Mouse (Mus musculus) stomach, postnatal 0 days (tissue): ENCODE results near the gene Trip4. TPM values are rescaled to one million over a fixed set of nuclear protein-coding genes. Genes with fewer than 3 reads are reported as not detected.

Source experiments
- ATAC-seq: fragments of 200-750 bp; cut with Nextera tagmentation; 2 replicates; pipeline ENCODE4 v1.8.0; 2017; ENCODE audit not compliant: low FRiP score, low TSS enrichment
- DNase-seq: peaks from one replicate; pipeline ENCODE4 v3.0.0-alpha.2; 2016; ENCODE audit warnings: low spot score
- H3K27ac ChIP-seq: fragments of 300-500 bp; sonication (generic); replicated peaks from 2 replicates; pipeline ENCODE4 v1.5.1; 2014; ENCODE audit warnings: mild to moderate bottlenecking, control low read depth
- H3K27me3 ChIP-seq: fragments of 300-500 bp; sonication (generic); 2 replicates; pipeline ENCODE4 v1.6.1; 2014; ENCODE audit warnings: low read length; ENCODE audit not compliant: control insufficient read depth, insufficient read depth
- H3K36me3 ChIP-seq: fragments of 300-500 bp; sonication (generic); 2 replicates; pipeline ENCODE4 v1.6.1; 2014; ENCODE audit warnings: low read length, mixed read lengths; ENCODE audit not compliant: control insufficient read depth, insufficient read depth
- H3K4me1 ChIP-seq: fragments of 300-500 bp; sonication (generic); replicated peaks from 2 replicates; pipeline ENCODE4 v1.6.1; 2014; ENCODE audit warnings: antibody characterized with exemption; ENCODE audit not compliant: control insufficient read depth, insufficient read depth
- H3K4me2 ChIP-seq: fragments of 300-500 bp; sonication (generic); replicated peaks from 2 replicates; pipeline ENCODE4 v1.6.1; 2014; ENCODE audit warnings: low read depth, mild to moderate bottlenecking, control low read depth, moderate library complexity
- H3K4me3 ChIP-seq: fragments of 300-500 bp; sonication (generic); 2 replicates; pipeline ENCODE4 v1.5.1; 2014; ENCODE audit warnings: low read depth, low read length, control low read depth
- H3K9ac ChIP-seq: fragments of 300-500 bp; sonication (generic); 2 replicates; pipeline ENCODE4 v1.6.1; 2014; ENCODE audit warnings: mild to moderate bottlenecking, low read length, control low read depth, mixed read lengths
- H3K9me3 ChIP-seq: fragments of 300-500 bp; sonication (generic); 2 replicates; pipeline ENCODE4 v1.6.1; 2016; ENCODE audit warnings: low read length; ENCODE audit not compliant: control insufficient read depth
- CTCF ChIP-seq: IDR thresholded peaks from 2 replicates; pipeline ENCODE4 v1.5.1; 2016; ENCODE audit warnings: antibody characterized with exemption, low read depth, mild to moderate bottlenecking, moderate library complexity
- EP300 ChIP-seq: optimal IDR thresholded peaks from 2 replicates; pipeline ENCODE3; 2016; ENCODE audit warnings: antibody characterized with exemption
- WGBS: fragments of 180-500 bp; shearing (Covaris S2); extraction: QIAGEN DNeasy Blood & Tissue Kit; methylation state at CpG from one replicate; pipeline ENCODE4 v1.1.7; 2014; 5-methylcytosine and 5-hydroxymethylcytosine counted together
- polyA plus RNA-seq: library from polyadenylated mRNA; unstranded; fragments of >200 nt; fragmentation: Nextera tagmentation; extraction: Ambion mirVana; gene quantifications from 2 replicates; pipeline ENCODE4 v1.2.1, GENCODE M21; 2015

Trip4 gene
- polyA plus RNA-seq, 1 experiment from 2014 or later, result 16.8 TPM

DNA sequence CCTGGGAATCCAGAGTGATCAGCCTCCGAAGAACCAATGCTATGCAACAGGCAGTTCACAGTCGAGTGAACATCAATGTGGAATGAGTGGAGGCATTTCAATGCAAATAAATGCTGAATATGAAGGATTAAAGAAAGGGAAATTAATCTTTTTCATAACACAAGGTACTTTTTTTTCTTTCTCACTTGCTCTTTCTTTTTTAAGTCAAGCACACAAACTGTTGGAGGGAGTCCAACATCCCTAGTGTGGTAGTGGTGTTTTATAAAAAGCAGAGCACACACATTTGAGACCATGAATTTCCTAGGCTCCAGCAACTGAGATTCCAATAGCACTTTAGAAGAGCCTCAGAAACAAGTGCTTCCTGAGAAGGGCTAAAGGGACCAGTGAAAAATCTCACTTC, 76.6 kb downstream of the Trip4 start:
- WGBS, result 35% methylated on average over 2 of the region's 2 CpGs
- Histone ChIP-seq H3K27ac (no peak overlapping the region), H3K27me3 (no peaks in the 10 kb centered on the region), H3K36me3 (no peaks in the 10 kb centered on the region), H3K4me3 (no peak overlapping the region), H3K9me3 (no peaks in the 10 kb centered on the region), H3K9ac (no peak overlapping the region), H3K4me2 (no peak overlapping the region), H3K4me1 (no peaks in the 10 kb centered on the region)
- no peak for ATAC-seq
- DNase-seq, result no peak
- no peak for TF ChIP-seq CTCF

DNA sequence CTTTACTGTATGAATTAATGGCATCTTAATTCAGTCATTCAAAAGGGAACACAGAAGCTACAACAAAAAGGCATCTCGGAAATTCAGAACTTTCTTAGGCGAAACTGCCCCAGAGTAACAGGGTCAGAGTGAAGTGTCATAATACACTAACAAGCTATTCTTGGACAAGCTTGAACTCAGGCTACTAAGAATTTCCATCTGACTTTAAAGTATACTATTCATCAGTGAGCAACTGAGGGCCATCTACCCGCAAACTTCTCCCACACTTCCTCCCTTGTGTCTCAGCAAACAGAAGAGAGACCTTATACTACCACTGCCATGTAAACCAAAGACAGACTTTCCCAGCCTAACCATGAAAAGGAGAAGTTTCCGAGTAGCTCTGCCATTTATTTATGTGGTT, 77.4 kb downstream of the Trip4 start:
- no peak overlapping the region for H3K27ac ChIP-seq

DNA sequence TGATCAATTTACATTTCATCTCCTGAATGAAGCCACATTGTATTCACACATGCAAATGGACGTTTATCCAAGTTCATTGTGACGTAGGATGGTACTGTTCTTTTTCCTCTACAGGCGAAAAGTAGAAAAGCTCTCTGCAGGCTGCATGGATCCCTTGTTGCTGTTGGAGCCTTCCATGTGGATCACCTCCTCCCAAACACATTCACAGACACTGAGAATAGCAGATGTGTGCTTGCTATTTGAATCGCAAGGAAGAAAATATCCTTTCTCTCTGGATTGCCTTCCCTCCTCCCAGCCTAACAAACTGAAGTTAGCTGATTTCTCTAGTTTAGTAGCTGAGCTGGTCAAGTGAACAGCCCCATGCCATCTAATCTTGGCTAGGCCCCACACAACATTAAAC, 78.3 kb downstream of the Trip4 start:
- DNase-seq, result no peak
- Histone ChIP-seq H3K27ac (no peak overlapping the region), H3K27me3 (no peaks in the 10 kb centered on the region), H3K4me3 (no peak overlapping the region), H3K36me3 (no peaks in the 10 kb centered on the region), H3K9me3 (no peaks in the 10 kb centered on the region), H3K9ac (no peak overlapping the region), H3K4me1 (0 out of 2 replicates have a peak, but pooled peaks cover 5% of the 10 kb centered on the region), H3K4me2 (no peak overlapping the region)
- TF ChIP-seq EP300, result no peak
- TF ChIP-seq CTCF, result no peak
- WGBS, result 80% methylated on average over 4 of the region's 4 CpGs
- no peak for ATAC-seq

More for the DNA sequence above, 77.4 kb downstream of the Trip4 start:
- Histone ChIP-seq H3K4me1 (no peaks in the 10 kb centered on the region), H3K9me3 (no peaks in the 10 kb centered on the region), H3K9ac (no peak overlapping the region), H3K27me3 (no peaks in the 10 kb centered on the region), H3K36me3 (no peaks in the 10 kb centered on the region), H3K4me3 (no peak overlapping the region), H3K4me2 (no peak overlapping the region)
- DNase-seq, result no peak
- TF ChIP-seq EP300, result no peak
- TF ChIP-seq CTCF, result no peak
- no peak for ATAC-seq
- 59% methylated on average over 4 of the region's 4 CpGs for WGBS

DNA sequence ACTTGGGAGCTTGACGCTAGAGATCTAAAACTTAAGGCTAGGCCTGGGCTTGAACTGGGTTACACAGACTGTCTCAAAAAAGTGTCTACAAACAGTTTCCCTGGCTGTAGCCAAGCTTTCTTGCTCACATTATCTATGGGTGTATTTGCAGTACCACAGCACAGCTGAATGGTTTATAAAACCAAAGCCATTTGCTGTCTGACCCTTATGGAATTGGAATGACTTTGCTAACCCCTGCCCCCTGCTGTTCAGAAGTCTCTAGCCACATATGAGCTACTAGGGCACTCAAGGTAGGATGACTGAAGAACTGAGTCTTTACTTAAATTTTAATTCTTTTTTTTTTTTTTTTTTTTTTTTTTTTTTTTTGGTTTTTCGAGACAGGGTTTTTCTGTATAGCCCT, 79.2 kb downstream of the Trip4 start:
- H3K36me3 ChIP-seq, result no peaks in the 10 kb centered on the region
- TF ChIP-seq CTCF (peak; percentile 73), EP300 (no peak)
- H3K4me3 ChIP-seq, result no peak overlapping the region
- no peak overlapping the region for H3K9ac ChIP-seq
- no peak for ATAC-seq
- WGBS, result 86% methylated on average over 1 of the region's 2 CpGs
- peak; percentile 61 for DNase-seq
- H3K4me1 ChIP-seq, result peaks cover 6% of the 10 kb centered on the region; the same call in 1 of the 2 replicates
- H3K9me3 ChIP-seq, result no peaks in the 10 kb centered on the region
- H3K27me3 ChIP-seq, result no peaks in the 10 kb centered on the region
- H3K27ac ChIP-seq, result no peak overlapping the region
- H3K4me2 ChIP-seq, result no peak overlapping the region

DNA sequence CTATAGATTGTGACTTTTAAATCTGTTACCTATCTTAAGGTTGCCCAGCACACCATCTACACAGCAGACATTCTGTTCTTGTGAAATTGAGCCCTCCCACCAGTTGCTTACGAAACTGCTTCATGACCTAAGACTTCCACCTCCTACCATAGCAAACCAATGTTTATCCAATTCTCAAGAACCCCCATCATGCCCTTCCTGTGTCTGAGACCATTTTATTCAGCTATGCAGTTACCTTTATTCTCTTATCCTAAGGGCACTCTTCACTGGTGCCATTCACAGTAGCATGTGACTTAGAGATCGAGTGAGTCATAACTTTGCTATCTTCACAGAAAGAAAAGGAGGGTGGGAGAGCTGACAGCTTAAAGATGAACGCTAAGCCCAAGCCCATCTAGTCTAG, 80.1 kb downstream of the Trip4 start:
- ATAC-seq (no peak), DNase-seq (no peak)
- 16% methylated on average over 3 of the region's 3 CpGs for WGBS
- H3K4me2 ChIP-seq, result peak overlapping the region; percentile 67
- H3K27ac ChIP-seq, result no peak overlapping the region
- no peaks in the 10 kb centered on the region for H3K36me3 ChIP-seq
- peaks cover 8% of the 10 kb centered on the region; the same call in 1 of the 2 replicates for H3K4me1 ChIP-seq
- no peaks in the 10 kb centered on the region for H3K27me3 ChIP-seq
- H3K4me3 ChIP-seq, result peak overlapping the region; percentile 84; the same call in 1 of the 2 replicates
- no peak overlapping the region for H3K9ac ChIP-seq
- no peaks in the 10 kb centered on the region for H3K9me3 ChIP-seq
- no peak for TF ChIP-seq EP300
- no peak for TF ChIP-seq CTCF

DNA sequence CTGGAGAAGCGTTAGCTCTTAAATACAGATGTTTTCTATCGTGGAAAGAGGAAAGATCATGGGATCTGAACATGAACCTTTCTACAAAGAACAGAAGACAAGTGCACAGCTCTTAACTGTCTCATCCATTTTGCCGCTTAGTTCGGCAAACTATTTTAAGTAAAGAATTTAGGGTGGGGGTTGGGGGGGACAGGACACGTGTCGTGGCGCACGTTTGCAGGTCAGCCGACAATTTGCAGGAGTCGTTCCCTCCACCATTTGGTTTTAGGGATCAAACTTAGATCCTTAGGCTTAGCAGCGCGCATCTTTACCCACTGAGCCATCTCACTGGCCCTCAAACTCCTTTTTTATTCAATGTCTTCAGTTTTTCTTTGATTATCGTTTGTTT, 80.6 kb downstream of the Trip4 start:
- H3K4me2 ChIP-seq, result peak overlapping the region; percentile 67
- ATAC-seq (no peak), DNase-seq (no peak)
- H3K4me3 ChIP-seq, result peak overlapping the region; percentile 84
- peak overlapping the region; percentile 96 for H3K9ac ChIP-seq
- no peaks in the 10 kb centered on the region for H3K9me3 ChIP-seq
- TF ChIP-seq CTCF (no peak), EP300 (no peak)
- under 1% methylated on average over 13 of the region's 13 CpGs for WGBS
- no peaks in the 10 kb centered on the region for H3K27me3 ChIP-seq
- H3K27ac ChIP-seq, result peak overlapping the region; percentile 99
- H3K4me1 ChIP-seq, result peaks cover 8% of the 10 kb centered on the region; the same call in 1 of the 2 replicates
- no peaks in the 10 kb centered on the region for H3K36me3 ChIP-seq
